Mouse (Mus musculus): ENCODE results near the gene Coro7. TPM values are rescaled to one million over a fixed set of nuclear protein-coding genes. Genes with fewer than 3 reads are reported as not detected.

Gene Coro7
- total RNA-seq, 1 experiment, result 14.4 TPM

DNA sequence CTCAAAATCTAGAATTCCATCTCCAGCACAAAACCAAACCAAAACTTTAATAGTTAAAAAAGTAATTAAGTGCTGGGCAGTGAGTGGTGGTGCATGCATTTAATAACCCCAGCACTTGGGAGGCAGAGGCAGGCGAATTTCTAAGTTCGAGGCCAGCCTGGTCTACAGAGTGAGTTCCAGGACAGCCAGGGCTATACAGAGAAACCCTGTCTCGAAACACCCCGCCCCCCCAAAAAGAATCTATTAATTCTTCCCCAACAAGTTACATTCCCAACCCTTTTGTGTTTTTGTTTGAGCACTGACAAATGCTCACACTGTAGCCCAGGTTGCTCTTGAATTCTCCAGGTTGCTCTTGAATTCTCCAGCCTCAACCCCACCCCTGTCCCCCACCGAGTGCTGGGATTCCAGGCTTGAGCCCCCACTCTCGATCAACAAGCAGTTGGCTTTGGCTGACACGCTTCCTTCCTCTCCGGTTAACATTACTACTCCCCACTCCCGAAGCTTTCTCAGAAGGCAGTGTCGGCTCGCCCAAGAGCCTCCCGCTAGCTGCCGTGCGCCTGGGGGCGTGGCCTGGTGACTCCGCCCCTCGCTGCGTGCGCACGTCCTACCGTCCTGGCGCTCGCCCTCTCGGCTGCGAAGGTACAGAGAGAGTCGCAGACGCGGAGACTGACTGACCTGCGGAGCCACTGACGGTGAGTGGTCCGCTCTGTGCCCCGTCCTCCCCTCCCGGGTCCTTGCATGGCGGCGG, 46.4 kb upstream of the Coro7 start, which contains the start of gene Hmox2:
Hmox2 (plus strand) TSS at position 582 of the 748 bp plus-strand sequence.
- H3K9me3 ChIP-seq (ENCODE audit: control insufficient read depth, insufficient read depth, low read depth, low read length), result no peaks in the 10 kb centered on the region

DNA sequence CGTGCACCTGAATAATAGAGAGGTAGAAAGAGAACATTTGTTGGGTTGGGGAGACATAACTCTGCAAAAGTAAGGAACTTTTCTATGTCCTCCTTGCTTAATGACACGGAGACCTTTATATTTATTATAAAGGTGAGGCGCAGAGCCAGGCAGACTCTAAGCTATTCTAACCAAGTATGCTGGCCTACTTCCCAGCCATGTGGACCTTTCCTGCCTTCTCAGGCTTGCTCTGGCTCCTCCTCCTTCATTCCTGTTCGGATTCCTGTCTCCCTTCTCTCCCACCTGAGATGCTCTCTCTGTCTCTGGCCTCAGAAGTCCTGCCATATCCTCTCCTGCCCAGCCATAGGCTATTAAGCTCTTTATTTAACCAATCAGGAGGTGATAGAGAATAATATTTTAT, 45.7 kb upstream of the Coro7 start:
- H3K27ac ChIP-seq (ENCODE audit: insufficient read depth, low read depth, low read length, poor library complexity, severe bottlenecking), result no peak overlapping the region
- DNase-seq (ENCODE audit: low read depth, low spot score), result no peak
- TF ChIP-seq ZNF384 (IDR thresholded peaks at IDR 0.05; ENCODE audit: low read depth, low read length), result no peak
- no peaks in the 10 kb centered on the region for H3K4me1 ChIP-seq (ENCODE audit: control insufficient read depth in 2 of 2, insufficient read depth in 2 of 2, low read length in 2 of 2, poor library complexity in 1 of 2)
- no peak overlapping the region for H3K9ac ChIP-seq (ENCODE audit: insufficient read depth, low read depth, low read length, poor library complexity, severe bottlenecking)
- no peaks in the 10 kb centered on the region for H3K9me3 ChIP-seq (ENCODE audit: control insufficient read depth, insufficient read depth, low read depth, low read length)
- H3K4me3 ChIP-seq (ENCODE audit: insufficient read depth in 1 of 2, low read depth in 1 of 2, low read length in 2 of 2, poor library complexity in 1 of 2, severe bottlenecking in 1 of 2), result no peak overlapping the region
- no peaks in the 10 kb centered on the region for H3K36me3 ChIP-seq (ENCODE audit: control insufficient read depth, insufficient read depth, low read length, poor library complexity, severe bottlenecking)
- in situ Hi-C loops (cut with MboI; ENCODE audit: low sequenced_read_pairs in 2 of 2, unreplicated experiment in 2 of 2), result loop anchor here in 1 of 2 experiments (5.0 kb wide), 1 partner anchor 47 kb away; no protein-coding TSS in a partner anchor

More for the DNA sequence above, 46.4 kb upstream of the Coro7 start, which contains the start of gene Hmox2:
- TF ChIP-seq MAFK (IDR thresholded peaks at IDR 0.05; ENCODE audit: insufficient read depth, low read depth, low read length) (no peak), HCFC1 (IDR thresholded peaks at IDR 0.05; ENCODE audit: borderline replicate concordance, insufficient read depth, low read length) (peak; percentile 55; the same call in 1 of the 2 replicates)
- DNase-seq (ENCODE audit: low read depth, low spot score), result peak; percentile 75
- peak within 1 kb of the TSS; percentile 84 to 95 for H3K4me3 ChIP-seq (ENCODE audit: insufficient read depth in 1 of 2, low read depth in 1 of 2, low read length in 2 of 2, poor library complexity in 1 of 2, severe bottlenecking in 1 of 2)
- no peaks in the 10 kb centered on the region for H3K4me1 ChIP-seq (ENCODE audit: control insufficient read depth in 2 of 2, insufficient read depth in 2 of 2, low read length in 2 of 2, poor library complexity in 1 of 2)
- H3K36me3 ChIP-seq (ENCODE audit: control insufficient read depth, insufficient read depth, low read length, poor library complexity, severe bottlenecking), result no peaks in the 10 kb centered on the region
- no peak within 1 kb of the TSS for H3K27ac ChIP-seq (ENCODE audit: insufficient read depth, low read depth, low read length, poor library complexity, severe bottlenecking)
- in situ Hi-C loops (cut with MboI; ENCODE audit: low sequenced_read_pairs in 2 of 2, unreplicated experiment in 2 of 2), result loop anchor here in 1 of 2 experiments (5.0 kb wide), 1 partner anchor 46 kb away; no protein-coding TSS in a partner anchor
- H3K9ac ChIP-seq (ENCODE audit: insufficient read depth, low read depth, low read length, poor library complexity, severe bottlenecking), result peak within 1 kb of the TSS; percentile 85

DNA sequence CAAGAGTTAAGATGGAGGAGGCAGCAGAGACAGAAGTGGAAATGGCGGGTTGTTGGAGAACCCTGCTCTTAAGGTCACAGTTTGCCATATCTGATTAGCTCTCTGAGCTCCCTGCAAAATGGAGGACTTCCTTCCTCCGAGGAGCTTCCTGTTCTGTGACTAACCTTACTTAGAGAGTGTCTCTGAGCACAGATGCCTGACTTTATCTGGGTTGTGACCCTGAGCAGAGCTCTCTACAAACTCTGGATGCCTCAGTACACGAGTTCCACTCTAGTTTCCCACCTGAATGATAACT, 43.3 kb upstream of the Coro7 start:
- H3K4me1 ChIP-seq (ENCODE audit: control insufficient read depth in 2 of 2, insufficient read depth in 2 of 2, low read length in 2 of 2, poor library complexity in 1 of 2), result no peaks in the 10 kb centered on the region
- no peak for DNase-seq (ENCODE audit: low read depth, low spot score)
- H3K9ac ChIP-seq (ENCODE audit: insufficient read depth, low read depth, low read length, poor library complexity, severe bottlenecking), result no peak overlapping the region
- no peaks in the 10 kb centered on the region for H3K9me3 ChIP-seq (ENCODE audit: control insufficient read depth, insufficient read depth, low read depth, low read length)
- TF ChIP-seq ZNF384 (IDR thresholded peaks at IDR 0.05; ENCODE audit: low read depth, low read length) (no peak), ZC3H11A (IDR thresholded peaks at IDR 0.05; ENCODE audit: borderline replicate concordance, low read depth, low read length) (no peak), HCFC1 (IDR thresholded peaks at IDR 0.05; ENCODE audit: borderline replicate concordance, insufficient read depth, low read length) (no peak), CHD2 (IDR thresholded peaks at IDR 0.05; ENCODE audit: low read depth, low read length) (no peak), MAFK (IDR thresholded peaks at IDR 0.05; ENCODE audit: insufficient read depth, low read depth, low read length) (no peak)
- no peak overlapping the region for H3K27ac ChIP-seq (ENCODE audit: insufficient read depth, low read depth, low read length, poor library complexity, severe bottlenecking)
- no peaks in the 10 kb centered on the region for H3K36me3 ChIP-seq (ENCODE audit: control insufficient read depth, insufficient read depth, low read length, poor library complexity, severe bottlenecking)
- in situ Hi-C loops (cut with MboI; ENCODE audit: low sequenced_read_pairs in 2 of 2, unreplicated experiment in 2 of 2), result no loop called here
- no peak overlapping the region for H3K4me3 ChIP-seq (ENCODE audit: insufficient read depth in 1 of 2, low read depth in 1 of 2, low read length in 2 of 2, poor library complexity in 1 of 2, severe bottlenecking in 1 of 2)

DNA sequence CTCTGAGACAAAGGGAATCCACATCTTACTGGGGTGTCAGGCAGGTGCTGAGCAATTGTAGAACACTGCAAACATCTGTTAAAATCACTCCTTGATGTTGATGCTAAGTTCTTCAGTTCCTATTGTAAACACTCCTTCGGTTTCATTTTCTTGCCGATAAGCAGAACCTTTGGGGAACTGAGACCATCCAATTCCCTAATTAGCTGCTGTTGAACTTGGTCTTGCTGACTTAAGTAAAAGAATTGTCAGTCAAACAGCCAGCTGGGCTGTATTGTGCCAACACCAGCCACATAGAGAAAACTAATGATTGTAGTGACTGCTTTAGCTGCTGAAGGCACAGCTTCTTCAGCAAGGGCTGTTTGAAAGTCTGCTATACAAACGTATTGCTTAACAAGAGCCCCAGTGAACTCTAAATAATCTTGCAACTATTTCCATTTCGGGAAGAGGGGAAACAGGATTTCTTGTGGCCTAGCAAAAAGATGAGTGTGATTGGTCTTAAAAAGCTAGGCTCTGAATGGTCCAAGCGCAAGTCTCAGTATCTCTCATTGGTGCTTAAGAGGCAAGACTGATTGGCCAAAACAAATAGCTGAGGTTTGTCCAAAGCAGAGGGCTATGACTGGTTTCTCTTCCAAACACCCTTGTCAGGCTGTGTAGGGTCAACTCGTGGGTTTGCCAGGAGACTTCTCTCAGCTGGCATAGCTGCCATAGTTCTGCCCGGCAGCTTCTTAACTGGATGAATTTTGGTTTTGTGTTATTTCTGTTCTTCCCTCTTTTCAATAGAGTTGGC, 42.7 kb upstream of the Coro7 start:
- H3K9ac ChIP-seq (ENCODE audit: insufficient read depth, low read depth, low read length, poor library complexity, severe bottlenecking), result no peak overlapping the region
- no peak for DNase-seq (ENCODE audit: low read depth, low spot score)
- in situ Hi-C loops (cut with MboI; ENCODE audit: low sequenced_read_pairs in 2 of 2, unreplicated experiment in 2 of 2), result no loop called here
- no peaks in the 10 kb centered on the region for H3K4me1 ChIP-seq (ENCODE audit: control insufficient read depth in 2 of 2, insufficient read depth in 2 of 2, low read length in 2 of 2, poor library complexity in 1 of 2)
- no peak overlapping the region for H3K4me3 ChIP-seq (ENCODE audit: insufficient read depth in 1 of 2, low read depth in 1 of 2, low read length in 2 of 2, poor library complexity in 1 of 2, severe bottlenecking in 1 of 2)
- no peaks in the 10 kb centered on the region for H3K36me3 ChIP-seq (ENCODE audit: control insufficient read depth, insufficient read depth, low read length, poor library complexity, severe bottlenecking)
- no peak overlapping the region for H3K27ac ChIP-seq (ENCODE audit: insufficient read depth, low read depth, low read length, poor library complexity, severe bottlenecking)
- H3K9me3 ChIP-seq (ENCODE audit: control insufficient read depth, insufficient read depth, low read depth, low read length), result no peaks in the 10 kb centered on the region
- no peak for TF ChIP-seq ZC3H11A (IDR thresholded peaks at IDR 0.05; ENCODE audit: borderline replicate concordance, low read depth, low read length)
- no peak for TF ChIP-seq ZNF384 (IDR thresholded peaks at IDR 0.05; ENCODE audit: low read depth, low read length)

All from ES-E14 (cell line).